Mouse (Mus musculus) megakaryocyte, embryonic 14.5 days (primary cell): ENCODE measurements around the gene Slc9a1.

ENCODE experiments used
- FLI1 ChIP-seq: IDR thresholded peaks from 2 replicates; pipeline ENCODE4 v1.6.1; 2012; ENCODE audit warnings: low read length, inconsistent platforms, mixed read lengths
- GATA1 ChIP-seq: IDR thresholded peaks from 3 replicates; pipeline ENCODE4 v1.6.1; 2012; ENCODE audit warnings: mixed read lengths, low read length, inconsistent platforms, borderline replicate concordance

DNA sequence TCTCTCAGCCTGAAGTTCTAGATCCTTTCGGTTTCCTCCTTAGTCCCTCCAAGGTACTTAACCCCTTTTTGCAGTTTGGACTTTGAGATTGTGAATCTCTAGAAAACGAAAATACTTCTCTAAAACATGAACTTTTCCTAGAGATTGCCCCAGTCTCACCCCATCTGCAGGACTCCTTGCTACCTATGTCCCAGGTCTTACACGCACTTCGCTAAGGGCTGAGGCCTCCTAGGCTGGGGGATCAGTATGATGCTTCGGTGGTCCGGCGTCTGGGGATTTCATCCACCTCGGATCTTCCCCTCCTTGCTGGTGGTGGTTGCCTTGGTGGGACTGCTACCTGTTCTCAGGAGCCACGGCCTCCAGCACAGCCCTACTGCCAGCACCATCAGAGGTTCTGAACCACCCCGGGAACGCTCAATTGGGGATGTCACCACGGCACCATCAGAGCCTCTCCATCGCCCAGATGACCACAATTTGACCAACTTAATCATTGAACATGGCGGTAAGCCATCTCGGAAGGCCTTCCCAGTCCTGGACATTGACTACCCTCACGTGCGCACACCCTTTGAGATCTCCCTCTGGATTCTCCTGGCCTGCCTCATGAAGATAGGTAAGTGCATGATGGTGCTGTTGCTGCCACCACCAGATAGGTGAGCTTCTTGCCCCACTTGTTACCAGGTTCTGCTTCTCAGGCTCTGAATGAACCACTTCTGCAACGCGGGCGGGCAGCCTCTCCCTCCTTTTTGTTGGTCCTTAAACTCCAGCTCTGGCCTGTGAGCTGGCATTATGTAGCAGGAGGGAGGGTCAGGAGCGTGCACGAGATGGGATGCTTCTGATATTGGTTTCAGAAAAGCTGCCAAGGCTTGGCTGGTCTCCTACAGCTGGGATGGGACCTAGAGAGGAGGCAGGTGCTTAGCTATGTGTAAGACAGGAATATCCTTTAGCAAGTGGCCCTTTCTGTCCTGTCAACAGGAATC, 1.1 kb downstream of the Slc9a1 start:
- TF ChIP-seq GATA1: no peak
- no peak for TF ChIP-seq FLI1
